Mouse (Mus musculus) left cerebral cortex, adult 9 months (tissue): Measurements from ENCODE around the gene Ctrc.

ENCODE experiments used
- DNase-seq, 2 experiments: peaks; one replicate each; pipeline ENCODE4 v3.0.0; 2022; ENCODE audit warnings: low spot score in 2 of 2

The Ctrc gene

GRCm38 (mm10) chr4:141845999-141846398 is at the start of gene Ctrc:
Gene Ctrc, minus strand, starts transcription at chr4:141846359.
- no peak for DNase-seq

DNA sequence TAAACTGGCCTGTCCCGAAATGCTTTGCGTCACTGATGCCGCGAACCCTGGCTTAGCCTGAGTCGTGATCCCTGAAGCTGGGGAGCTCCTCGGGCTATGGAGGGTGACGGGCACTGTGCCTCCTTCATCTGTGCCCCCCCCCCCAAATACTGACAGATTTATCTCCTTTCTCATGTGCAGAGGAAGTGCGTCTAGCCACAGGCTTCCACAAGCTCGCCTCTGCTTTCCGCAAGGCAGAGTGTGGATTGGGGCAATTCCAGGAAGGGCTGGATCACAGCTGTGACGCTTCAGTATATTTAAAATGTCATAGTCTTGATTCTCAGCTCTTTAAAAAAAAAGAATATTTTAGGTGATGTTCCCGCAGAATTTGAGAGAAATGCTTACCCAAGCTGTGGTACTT is 49.6 kb upstream of the Ctrc start:
- DNase-seq = no peak

- DNase-seq = no peak
These were observed 47.1 kb upstream of the Ctrc start for GRCm38 (mm10) chr4:141893157-141893784.

- no peak for DNase-seq
These were observed 40.3 kb upstream of the Ctrc start for GRCm38 (mm10) chr4:141886385-141886968.

GRCm38 (mm10) chr4:141885451-141885850 is 39.3 kb upstream of the Ctrc start:
- DNase-seq = peak in 1 of 2 experiments; percentile 76

- no peak for DNase-seq
These were observed 36.7 kb upstream of the Ctrc start for GRCm38 (mm10) chr4:141882858-141883257.

DNA sequence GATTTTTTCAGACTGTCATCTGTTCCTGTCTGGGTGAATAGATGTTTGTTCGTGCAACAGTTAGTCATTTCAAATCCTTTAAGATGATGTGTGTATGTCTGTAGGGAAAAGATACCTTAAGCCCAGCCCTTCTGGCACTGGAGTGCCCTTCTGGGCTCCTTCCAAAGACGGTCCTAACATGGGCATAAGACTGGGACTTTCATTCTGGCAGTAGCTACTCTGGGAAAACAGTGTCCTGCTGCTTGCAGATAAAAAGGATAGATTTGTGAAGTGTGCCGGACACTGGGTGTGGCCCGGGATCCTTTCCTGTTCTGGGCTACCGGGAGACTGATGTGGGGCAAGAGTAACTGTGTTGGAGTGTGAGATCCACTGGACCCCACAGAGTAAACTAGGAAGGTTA is 35.8 kb upstream of the Ctrc start:
- DNase-seq = no peak

GRCm38 (mm10) chr4:141881289-141881914 is 35.2 kb upstream of the Ctrc start:
- DNase-seq = no peak

DNA sequence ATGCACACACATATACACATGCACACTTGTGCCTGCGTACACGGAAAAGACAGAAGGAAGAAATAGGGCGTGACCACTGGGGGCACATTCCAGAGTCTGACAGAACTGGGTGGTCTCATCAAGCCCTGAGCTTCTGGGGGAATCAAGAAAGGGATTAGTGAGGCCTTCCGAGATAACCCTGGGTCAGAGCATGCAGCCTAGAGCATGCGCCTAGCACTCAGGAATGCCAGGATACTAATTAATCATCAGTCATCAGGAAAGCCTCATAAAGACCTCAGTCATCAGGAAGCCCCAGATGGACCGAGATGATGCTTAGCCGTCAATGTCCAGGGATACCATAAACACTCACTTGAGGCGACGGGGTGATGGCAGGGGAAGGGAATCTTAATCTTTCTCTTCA is 33.7 kb upstream of the Ctrc start:
- DNase-seq = no peak

GRCm38 (mm10) chr4:141879074-141879473 is 32.9 kb upstream of the Ctrc start:
- no peak for DNase-seq

DNA sequence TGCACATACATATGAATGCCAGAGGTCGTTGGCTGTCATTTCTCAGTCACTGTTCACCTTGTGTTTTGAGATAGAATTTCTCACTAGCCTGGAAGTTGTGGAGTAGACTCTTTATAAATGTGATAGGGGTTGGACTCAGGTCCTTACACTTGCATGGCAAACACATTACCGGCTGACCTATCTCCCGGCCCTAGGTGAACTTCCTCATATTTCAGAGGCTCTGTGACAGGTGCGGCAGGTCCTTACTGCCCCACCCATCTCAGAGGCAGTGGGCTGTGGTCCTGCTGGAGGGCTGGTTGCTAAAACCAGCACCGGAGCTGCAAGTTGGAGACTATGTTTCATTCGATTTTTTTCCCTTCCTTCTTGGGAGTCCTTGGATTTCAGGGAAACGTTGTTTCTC is 32.5 kb upstream of the Ctrc start:
- no peak for DNase-seq

- no peak for DNase-seq
These were observed 29.4 kb upstream of the Ctrc start for GRCm38 (mm10) chr4:141875481-141876108.

DNA sequence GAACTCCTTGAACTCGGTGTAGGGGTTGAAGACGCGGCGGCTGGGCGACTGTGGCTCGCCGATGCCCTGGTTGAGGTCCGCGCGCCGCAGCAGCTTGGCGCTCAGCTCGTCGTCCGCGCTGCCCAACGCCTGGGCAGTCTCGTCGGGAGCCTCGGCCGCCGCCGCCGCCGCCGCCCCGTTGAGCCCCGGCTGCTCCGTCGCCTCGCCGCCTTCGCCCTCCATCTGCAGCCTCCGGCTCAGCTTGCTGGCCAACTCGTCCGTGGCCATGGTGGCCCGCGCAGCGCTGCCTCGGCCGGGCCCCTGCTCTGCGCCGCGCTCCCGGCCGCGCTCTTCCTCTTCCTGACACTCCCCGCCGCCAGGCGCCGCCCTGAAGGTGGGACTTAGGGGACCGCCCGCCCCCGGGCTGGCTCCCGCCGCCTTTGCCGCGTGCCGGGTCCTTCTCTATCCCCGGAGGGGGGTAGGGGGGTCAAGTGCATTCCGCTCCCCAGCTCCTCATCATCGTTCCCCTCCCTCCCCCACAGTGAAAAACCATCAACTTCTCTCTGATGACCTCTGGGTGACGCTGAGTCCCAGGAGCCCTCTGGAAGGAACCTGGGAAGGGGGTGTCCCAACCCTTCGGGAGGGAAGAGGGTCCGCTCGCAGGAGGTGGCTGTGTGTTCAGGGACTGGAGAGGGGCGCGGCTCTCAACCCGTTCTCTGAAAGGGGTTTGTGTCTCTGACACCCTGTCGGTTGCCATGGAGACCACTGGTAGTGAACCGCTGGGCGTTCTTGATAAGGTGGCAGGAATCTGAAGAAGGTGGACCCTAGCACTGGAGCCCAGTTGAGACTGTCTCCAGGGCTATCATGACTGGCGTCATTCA is 28.7 kb upstream of the Ctrc start, which contains the start of gene Efhd2:
TSS of gene Efhd2 (minus strand) at position 320 of the 860 bp plus-strand sequence.
- DNase-seq = peak in 1 of 2 experiments; percentile 77

- no peak for DNase-seq
These were observed 28.0 kb upstream of the Ctrc start for GRCm38 (mm10) chr4:141874111-141874600.

GRCm38 (mm10) chr4:141872977-141873376 is 26.8 kb upstream of the Ctrc start:
- peak in 1 of 2 experiments; percentile 12 for DNase-seq

- DNase-seq = no peak
These were observed 25.8 kb upstream of the Ctrc start for GRCm38 (mm10) chr4:141871909-141872308.

DNA sequence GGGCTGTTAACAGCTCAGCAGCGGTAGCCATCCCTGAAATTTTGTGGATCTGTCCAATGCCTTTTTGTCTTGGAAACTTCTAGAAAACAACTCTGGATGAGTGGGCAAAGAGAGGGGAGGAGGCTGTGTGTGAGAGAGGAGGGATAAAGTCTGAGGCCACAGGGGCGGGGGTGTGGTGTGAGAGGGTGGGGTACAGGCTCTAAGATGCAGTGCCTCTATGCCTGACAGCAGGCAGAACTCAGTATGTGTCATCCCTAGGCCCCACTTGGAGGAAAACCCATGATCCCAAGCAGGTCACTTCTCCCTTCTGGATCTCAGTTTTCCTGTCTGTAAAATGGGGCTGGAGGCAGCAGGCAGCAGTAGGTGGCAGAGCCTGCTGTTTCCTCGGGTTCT is 25.2 kb upstream of the Ctrc start:
- no peak for DNase-seq

- no peak for DNase-seq
These were observed 24.6 kb upstream of the Ctrc start for GRCm38 (mm10) chr4:141870666-141871332.

- DNase-seq = no peak
These were observed 23.5 kb upstream of the Ctrc start for GRCm38 (mm10) chr4:141869436-141870215.

DNA sequence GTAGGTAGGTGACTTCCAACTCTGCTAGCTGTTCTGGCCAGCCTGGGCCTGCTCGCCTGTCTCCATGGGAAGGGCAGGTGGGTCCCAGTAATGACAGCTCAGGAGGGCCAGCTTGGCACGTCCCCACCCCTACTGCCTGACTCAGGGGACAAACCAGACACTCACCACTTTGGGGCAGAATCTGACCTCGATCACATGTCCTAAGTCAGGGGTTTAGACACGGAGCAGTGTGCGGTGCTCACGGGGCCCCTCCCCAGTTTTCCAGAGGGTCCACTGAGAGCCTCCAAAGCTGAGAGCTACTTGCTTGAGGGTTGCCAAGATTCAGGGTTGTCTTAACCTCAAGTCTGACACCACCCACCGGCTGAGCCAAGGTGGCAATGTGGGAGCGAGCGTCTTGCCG is 21.9 kb upstream of the Ctrc start:
- DNase-seq = no peak
